Mouse (Mus musculus): ENCODE data around the gene Klhl3. TPM values are rescaled to one million over a fixed set of nuclear protein-coding genes. Genes with fewer than 3 reads are reported as not detected.

The Klhl3 gene
- total and polyA plus RNA-seq, 2 experiments from 2014 or later, result 5.6 to 7.4 TPM

DNA sequence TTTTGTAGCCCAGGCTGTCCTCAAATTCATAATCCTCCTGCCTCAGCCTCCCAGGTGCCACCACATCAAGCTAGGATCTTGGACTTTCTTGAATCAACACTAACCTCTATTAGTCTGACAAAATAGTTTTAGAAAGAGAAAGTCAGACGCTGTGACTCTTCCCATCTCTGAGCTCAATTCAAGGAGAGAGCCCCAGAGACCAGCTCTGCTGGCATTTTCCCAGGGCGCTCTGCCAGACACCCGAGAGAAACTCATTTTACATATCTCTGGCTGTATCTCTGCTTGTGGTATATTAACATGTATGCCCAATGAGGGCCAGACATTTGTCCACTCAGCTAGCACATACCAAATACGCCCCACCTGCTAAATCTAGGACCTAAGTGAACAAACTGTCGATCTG lies 35.0 kb downstream of the Klhl3 start:
- H3K27me3 ChIP-seq (ENCODE audit: control insufficient read depth, insufficient read depth, low read length), result no peaks in the 10 kb centered on the region
- ATAC-seq (ENCODE audit: insufficient read depth, low read depth) (no peak), DNase-seq (ENCODE audit: low spot score) (no peak)
- no peak for TF ChIP-seq CTCF (IDR thresholded peaks at IDR 0.05; ENCODE audit: low read depth)
- no peak for TF ChIP-seq EP300 (IDR thresholded peaks at IDR 0.05; ENCODE audit: low read depth)
- peaks cover 16% of the 10 kb centered on the region for H3K4me1 ChIP-seq (ENCODE audit: control insufficient read depth, insufficient read depth)
- H3K9ac ChIP-seq (replicated peaks; ENCODE audit: low read depth, low read length), result no peak overlapping the region
- WGBS, result 50% methylated on average over 5 of the region's 5 CpGs
- 0 out of 2 replicates have a peak, but pooled peaks cover 2% of the 10 kb centered on the region for H3K36me3 ChIP-seq (replicated peaks; ENCODE audit: control insufficient read depth, insufficient read depth, low read length)
- no peaks in the 10 kb centered on the region for H3K9me3 ChIP-seq (replicated peaks; ENCODE audit: control insufficient read depth, low read length)
- no peak overlapping the region for H3K4me3 ChIP-seq (ENCODE audit: low read depth, low read length)
- H3K4me2 ChIP-seq (ENCODE audit: low read depth, low read length), result no peak overlapping the region
- no peak overlapping the region for H3K27ac ChIP-seq (ENCODE audit: low read depth)

DNA sequence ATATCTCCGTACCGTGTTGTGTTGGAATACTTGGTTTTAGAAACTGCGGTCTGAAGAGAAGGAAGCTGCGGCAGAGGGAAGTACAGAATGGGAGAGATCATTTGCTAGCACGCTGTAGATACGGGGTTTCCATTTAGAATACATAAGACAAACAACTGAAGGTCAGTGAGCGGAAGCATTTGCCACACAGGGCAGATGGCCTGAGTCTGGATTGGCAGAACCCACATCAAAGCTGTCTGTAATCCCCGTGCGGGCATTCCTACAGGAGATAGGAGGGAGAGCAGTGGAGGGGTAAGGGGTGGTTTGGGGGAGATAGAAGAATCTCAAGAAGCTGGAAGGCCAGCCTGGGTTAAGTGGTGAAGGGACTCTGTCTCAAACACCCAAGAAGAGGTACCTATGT lies 38.5 kb downstream of the Klhl3 start:
- Histone ChIP-seq H3K36me3 (replicated peaks; ENCODE audit: control insufficient read depth, insufficient read depth, low read length) (no peaks in the 10 kb centered on the region), H3K4me1 (ENCODE audit: control insufficient read depth, insufficient read depth) (peaks cover 10% of the 10 kb centered on the region), H3K9ac (replicated peaks; ENCODE audit: low read depth, low read length) (no peak overlapping the region), H3K4me3 (ENCODE audit: low read depth, low read length) (no peak overlapping the region), H3K9me3 (replicated peaks; ENCODE audit: control insufficient read depth, low read length) (no peaks in the 10 kb centered on the region), H3K27ac (ENCODE audit: low read depth) (no peak overlapping the region), H3K27me3 (ENCODE audit: control insufficient read depth, insufficient read depth, low read length) (no peaks in the 10 kb centered on the region), H3K4me2 (ENCODE audit: low read depth, low read length) (no peak overlapping the region)
- 77% methylated on average over 9 of the region's 9 CpGs for WGBS
- no peak for TF ChIP-seq EP300 (IDR thresholded peaks at IDR 0.05; ENCODE audit: low read depth)
- TF ChIP-seq CTCF (IDR thresholded peaks at IDR 0.05; ENCODE audit: low read depth), result no peak
- DNase-seq (ENCODE audit: low spot score) (no peak), ATAC-seq (ENCODE audit: insufficient read depth, low read depth) (no peak)

DNA sequence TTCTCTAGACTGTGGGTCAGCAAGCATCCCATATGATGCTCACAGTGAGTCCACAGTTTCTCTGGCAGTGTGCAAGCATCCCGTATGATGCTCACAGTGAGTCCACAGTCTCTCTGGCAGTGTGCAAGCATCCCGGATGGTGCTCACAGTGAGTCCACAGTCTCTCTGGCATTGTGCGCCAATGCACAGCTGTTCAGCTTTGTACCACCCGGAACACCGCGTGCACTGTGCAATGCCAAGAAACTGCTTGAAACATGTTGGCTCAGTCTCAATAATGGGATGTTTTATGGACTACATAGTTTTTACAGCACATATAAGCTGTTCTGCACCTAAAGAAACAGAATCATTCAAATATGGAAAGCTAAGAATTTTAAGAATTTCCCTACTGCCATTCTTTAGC lies 38.9 kb downstream of the Klhl3 start:
- H3K36me3 ChIP-seq (replicated peaks; ENCODE audit: control insufficient read depth, insufficient read depth, low read length), result no peaks in the 10 kb centered on the region
- H3K27me3 ChIP-seq (ENCODE audit: control insufficient read depth, insufficient read depth, low read length), result no peaks in the 10 kb centered on the region
- H3K4me2 ChIP-seq (ENCODE audit: low read depth, low read length), result no peak overlapping the region
- no peak overlapping the region for H3K27ac ChIP-seq (ENCODE audit: low read depth)
- H3K9me3 ChIP-seq (replicated peaks; ENCODE audit: control insufficient read depth, low read length), result no peaks in the 10 kb centered on the region
- no peak overlapping the region for H3K4me3 ChIP-seq (ENCODE audit: low read depth, low read length)
- H3K4me1 ChIP-seq (ENCODE audit: control insufficient read depth, insufficient read depth), result peaks cover 10% of the 10 kb centered on the region
- DNase-seq (ENCODE audit: low spot score), result no peak
- no peak overlapping the region for H3K9ac ChIP-seq (replicated peaks; ENCODE audit: low read depth, low read length)
- no peak for ATAC-seq (ENCODE audit: insufficient read depth, low read depth)
- 78% methylated on average over 6 of the region's 6 CpGs for WGBS
- TF ChIP-seq CTCF (IDR thresholded peaks at IDR 0.05; ENCODE audit: low read depth), result no peak
- no peak for TF ChIP-seq EP300 (IDR thresholded peaks at IDR 0.05; ENCODE audit: low read depth)

DNA sequence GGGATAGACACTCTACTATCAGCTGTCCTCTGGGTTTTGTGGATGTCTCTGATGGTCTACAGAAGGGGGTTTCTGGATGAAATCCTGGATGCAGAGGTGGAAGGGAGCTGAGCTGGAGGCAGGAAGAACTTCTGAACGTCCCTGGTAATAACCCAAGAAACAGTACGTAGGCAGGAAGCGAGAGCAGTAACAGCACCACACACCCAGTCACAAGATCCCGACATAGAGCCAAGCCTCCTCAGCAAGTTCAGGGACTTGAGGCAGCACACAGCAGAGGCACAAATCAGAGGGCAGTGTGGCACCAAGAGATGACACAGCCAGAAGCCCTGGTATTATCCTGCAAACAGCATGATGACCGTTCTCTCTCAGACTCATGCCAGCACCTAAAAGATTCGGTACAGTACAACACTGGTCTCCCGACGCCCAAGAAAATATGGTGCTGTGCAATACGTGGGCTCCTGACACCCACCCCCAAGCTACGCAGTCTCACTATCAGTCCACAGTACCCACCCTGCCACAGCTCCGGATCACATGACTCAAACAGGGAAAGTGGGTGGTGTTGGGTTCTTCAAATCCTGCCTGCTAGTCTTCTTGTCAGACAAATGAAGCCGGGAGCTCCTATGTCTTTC lies 40.0 kb downstream of the Klhl3 start:
- no peak for TF ChIP-seq CTCF (IDR thresholded peaks at IDR 0.05; ENCODE audit: low read depth)
- no peak for TF ChIP-seq EP300 (IDR thresholded peaks at IDR 0.05; ENCODE audit: low read depth)
- Histone ChIP-seq H3K4me3 (ENCODE audit: low read depth, low read length) (no peak overlapping the region), H3K36me3 (replicated peaks; ENCODE audit: control insufficient read depth, insufficient read depth, low read length) (no peaks in the 10 kb centered on the region), H3K4me2 (ENCODE audit: low read depth, low read length) (no peak overlapping the region), H3K27me3 (ENCODE audit: control insufficient read depth, insufficient read depth, low read length) (no peaks in the 10 kb centered on the region), H3K27ac (ENCODE audit: low read depth) (no peak overlapping the region), H3K4me1 (ENCODE audit: control insufficient read depth, insufficient read depth) (peaks cover 10% of the 10 kb centered on the region), H3K9ac (replicated peaks; ENCODE audit: low read depth, low read length) (no peak overlapping the region), H3K9me3 (replicated peaks; ENCODE audit: control insufficient read depth, low read length) (no peaks in the 10 kb centered on the region)
- DNase-seq (ENCODE audit: low spot score) (peak; percentile 27), ATAC-seq (ENCODE audit: insufficient read depth, low read depth) (no peak)
- 65% methylated on average over 12 of the region's 12 CpGs for WGBS

DNA sequence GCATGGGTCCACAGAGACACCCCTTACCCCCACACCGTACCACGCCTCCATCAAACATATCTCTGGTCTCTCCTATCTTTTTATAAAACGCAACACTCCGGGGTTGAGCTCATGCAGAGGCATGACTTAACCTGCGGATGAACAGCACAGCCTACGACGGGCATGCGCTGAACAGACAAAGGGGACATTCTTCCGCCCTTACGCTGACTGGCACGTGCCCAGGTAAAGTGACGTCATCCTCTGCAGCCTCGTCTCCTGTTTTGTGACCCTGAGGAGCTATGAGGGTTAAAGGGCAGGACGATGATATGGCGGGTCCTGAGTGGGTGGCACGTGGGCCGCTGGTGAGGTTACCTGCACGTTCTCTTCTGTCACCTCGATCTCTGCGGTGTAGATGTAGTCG lies 42.2 kb downstream of the Klhl3 start:
- Histone ChIP-seq H3K27ac (ENCODE audit: low read depth) (no peak overlapping the region), H3K4me3 (ENCODE audit: low read depth, low read length) (no peak overlapping the region), H3K4me2 (ENCODE audit: low read depth, low read length) (no peak overlapping the region), H3K27me3 (ENCODE audit: control insufficient read depth, insufficient read depth, low read length) (no peaks in the 10 kb centered on the region), H3K9ac (replicated peaks; ENCODE audit: low read depth, low read length) (no peak overlapping the region), H3K9me3 (replicated peaks; ENCODE audit: control insufficient read depth, low read length) (no peaks in the 10 kb centered on the region), H3K4me1 (ENCODE audit: control insufficient read depth, insufficient read depth) (peaks cover 25% of the 10 kb centered on the region), H3K36me3 (replicated peaks; ENCODE audit: control insufficient read depth, insufficient read depth, low read length) (no peaks in the 10 kb centered on the region)
- DNase-seq (ENCODE audit: low spot score), result no peak
- TF ChIP-seq EP300 (IDR thresholded peaks at IDR 0.05; ENCODE audit: low read depth) (no peak), CTCF (IDR thresholded peaks at IDR 0.05; ENCODE audit: low read depth) (no peak)
- no peak for ATAC-seq (ENCODE audit: insufficient read depth, low read depth)
- 81% methylated on average over 21 of the region's 21 CpGs for WGBS

DNA sequence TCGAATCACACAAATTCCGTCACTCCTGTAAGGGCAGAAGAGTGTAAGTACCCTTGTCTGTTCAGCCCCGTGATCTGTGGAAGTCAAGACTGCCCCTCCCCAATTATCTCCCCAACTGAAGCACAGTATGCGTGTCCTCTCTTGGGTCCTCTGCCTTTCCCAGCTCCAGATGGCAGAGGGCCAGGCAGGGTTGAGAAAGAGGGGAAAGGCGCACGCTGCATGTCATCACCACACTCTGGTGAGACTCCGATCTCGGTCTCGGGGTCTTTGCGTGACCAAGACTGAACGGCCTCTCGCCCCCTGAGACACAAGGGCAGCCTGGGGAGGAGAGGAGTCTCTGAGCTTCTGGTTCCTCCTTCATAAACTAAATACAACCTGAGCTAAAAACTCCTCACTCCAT lies 42.9 kb downstream of the Klhl3 start:
- Histone ChIP-seq H3K36me3 (replicated peaks; ENCODE audit: control insufficient read depth, insufficient read depth, low read length) (no peaks in the 10 kb centered on the region), H3K27me3 (ENCODE audit: control insufficient read depth, insufficient read depth, low read length) (no peaks in the 10 kb centered on the region), H3K4me2 (ENCODE audit: low read depth, low read length) (no peak overlapping the region), H3K4me1 (ENCODE audit: control insufficient read depth, insufficient read depth) (peaks cover 32% of the 10 kb centered on the region), H3K27ac (ENCODE audit: low read depth) (no peak overlapping the region), H3K9ac (replicated peaks; ENCODE audit: low read depth, low read length) (no peak overlapping the region), H3K9me3 (replicated peaks; ENCODE audit: control insufficient read depth, low read length) (no peaks in the 10 kb centered on the region), H3K4me3 (ENCODE audit: low read depth, low read length) (no peak overlapping the region)
- 55% methylated on average over 12 of the region's 12 CpGs for WGBS
- no peak for ATAC-seq (ENCODE audit: insufficient read depth, low read depth)
- TF ChIP-seq EP300 (IDR thresholded peaks at IDR 0.05; ENCODE audit: low read depth) (no peak), CTCF (IDR thresholded peaks at IDR 0.05; ENCODE audit: low read depth) (no peak)
- no peak for DNase-seq (ENCODE audit: low spot score)

Data from heart, postnatal 0 days (tissue).